Mouse (Mus musculus) heart, postnatal 4 days (tissue): ENCODE data around the gene Gm29735. TPM values are rescaled to one million over a fixed set of nuclear protein-coding genes. Genes with fewer than 3 reads are reported as not detected.
"Not testable (repeated sequence)": the region's sequence is repeated elsewhere in the genome, so short reads cannot be mapped to it uniquely, and the experiment has no call there.

Experiments
- DNase-seq: peaks from one replicate; pipeline ENCODE4 v3.0.0; 2021
- total RNA-seq, 2 experiments: library from RNA; stranded (reverse); gene quantifications; 2 replicates each; pipeline ENCODE4 v1.2.3; 2021

The Gm29735 gene
- total RNA-seq, 2 experiments from 2014 or later: not detected

- not testable (repeated sequence) for DNase-seq
These were observed 36.3 kb downstream of the Gm29735 start, which contains the start of gene Gm45618 for GRCm38 (mm10) chr7:142120629-142121028. TSS of gene Gm45618 (minus strand) at chr7:142120729.

DNA sequence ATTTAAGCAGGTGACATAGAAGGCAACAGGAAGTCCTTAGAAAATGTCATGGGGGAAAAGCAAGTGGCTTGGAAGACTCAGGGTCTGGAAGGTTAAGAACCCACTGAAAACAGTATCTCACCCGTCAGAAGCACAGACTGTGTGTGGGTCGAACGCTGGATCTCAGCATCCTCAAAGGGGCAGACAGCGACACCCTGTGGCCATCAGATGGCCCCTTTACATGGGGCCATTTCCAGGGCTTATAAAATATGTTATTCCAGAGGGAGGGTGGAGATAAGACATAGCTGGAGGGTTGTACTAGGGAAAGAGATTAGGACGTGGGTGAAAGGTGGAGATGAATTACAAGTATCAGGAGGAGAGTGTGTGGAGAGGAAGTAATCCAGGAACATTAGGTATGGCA is 37.3 kb downstream of the Gm29735 start:
- no peak for DNase-seq

Other genes with a start within 250 kb of the Gm29735 start
- 10 to 100 TPM; 47.0 to 48.3 TPM for gene Tollip, start 238.6 kb downstream of the Gm29735 start, total RNA-seq
- under 1 TPM; 0.19 to 0.32 TPM for gene Brsk2, start 207.4 kb downstream of the Gm29735 start, total RNA-seq
- gene Mob2, start 96.0 kb downstream of the Gm29735 start, total RNA-seq: 10 to 100 TPM; 33.4 to 33.6 TPM
- 10 to 100 TPM; 37.7 to 43.0 TPM for gene Dusp8, start 61.3 kb downstream of the Gm29735 start, total RNA-seq
- gene Gm45618, start 36.4 kb downstream of the Gm29735 start, total RNA-seq: not detected
- gene Gm39115, start 21.1 kb downstream of the Gm29735 start, total RNA-seq: not detected
- not detected for gene Gm45337, start 12.5 kb downstream of the Gm29735 start, total RNA-seq
- gene Gm4553, start 8.6 kb upstream of the Gm29735 start, total RNA-seq: not detected
- gene Krtap5-2, start 18.9 kb upstream of the Gm29735 start, total RNA-seq: not detected
- not detected for gene Gm10153, start 33.3 kb upstream of the Gm29735 start, total RNA-seq
- not detected for gene Krtap5-3, start 44.3 kb upstream of the Gm29735 start, total RNA-seq
- gene Gm7579, start 54.7 kb upstream of the Gm29735 start, total RNA-seq: not detected
- not detected for gene Krtap5-5, start 72.9 kb upstream of the Gm29735 start, total RNA-seq
- gene Gm40460, start 84.0 kb upstream of the Gm29735 start, total RNA-seq: not detected
- gene Gm2431, start 101.2 kb upstream of the Gm29735 start, total RNA-seq: not detected
- gene Gm4559, start 117.2 kb upstream of the Gm29735 start, total RNA-seq: not detected
- gene Krtap5-1, start 140.0 kb upstream of the Gm29735 start, total RNA-seq: not detected
- not detected for gene Krtap5-4, start 146.4 kb upstream of the Gm29735 start, total RNA-seq
- gene Ifitm10, start 216.6 kb upstream of the Gm29735 start, total RNA-seq: 1 to 10 TPM; 2.0 TPM
- gene Gm49369, start 225.6 kb upstream of the Gm29735 start, total RNA-seq: 1 to 10 TPM in 1 of 2 experiments, under 1 TPM in 1; 0.43 to 1.7 TPM
- gene Ctsd, start 230.9 kb upstream of the Gm29735 start, total RNA-seq: 100 to 1,000 TPM; 344 to 370 TPM